Comparison of ENCODE assay signal across 24 mouse cellular contexts in the genomic region with DNA sequence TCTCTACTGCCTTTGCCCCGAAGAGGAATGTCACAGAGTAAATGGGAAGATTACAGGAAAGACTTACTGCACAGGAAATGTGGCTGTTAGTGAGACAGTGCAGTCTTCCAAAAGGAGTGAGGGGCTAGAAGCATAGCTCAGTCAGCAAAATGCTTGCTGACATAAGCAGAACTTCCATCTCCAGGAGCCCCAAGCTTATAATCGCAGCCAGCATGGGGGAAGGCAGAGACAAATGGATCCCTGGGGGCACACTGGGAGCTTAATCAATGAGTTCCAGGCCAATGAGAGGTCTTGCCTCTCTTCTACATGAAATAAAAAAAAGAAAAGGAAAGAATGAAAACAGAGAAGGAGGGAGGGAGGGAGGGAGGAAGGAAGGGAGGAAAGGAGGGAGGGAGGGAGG.
DNase-seq lines count a peak whose midpoint lies in the region; ATAC-seq and TF ChIP-seq lines count a peak whose summit lies in the region.
"Had no signal": no experiment of that assay in that cellular context is flagged by ENCODE, and none has a peak within 500 bp of the region (broad histone marks: within the 10 kb centered on the region; RNA-seq: fewer than 3 reads in every experiment).

No protein-coding gene starts in this region.

- H3K9me3 ChIP-seq in hindbrain, embryonic 12.5 days (replicated peaks), result no peaks in the 10 kb centered on the region
- H3K9me3 ChIP-seq in hindbrain, postnatal 0 days (ENCODE audit: low read length), result no peaks in the 10 kb centered on the region
- no peaks in the 10 kb centered on the region for H3K9me3 ChIP-seq in limb, embryonic 13.5 days
- no peaks in the 10 kb centered on the region for H3K9me3 ChIP-seq in limb, embryonic 10.5 days (replicated peaks)
- H3K9me3 ChIP-seq in embryonic facial prominence, embryonic 14.5 days (ENCODE audit: control insufficient read depth, low read length), result no peaks in the 10 kb centered on the region
- no peaks in the 10 kb centered on the region for H3K9me3 ChIP-seq in forebrain, postnatal 0 days (ENCODE audit: low read length)
- H3K9me3 ChIP-seq: forebrain, embryonic 10.5 days; heart, embryonic 12.5 days; hindbrain, embryonic 15.5 days; intestine, embryonic 15.5 days; limb, embryonic 15.5 days; midbrain, embryonic 15.5 days had no signal

- H3K27ac ChIP-seq in hindbrain, embryonic 12.5 days, result peak overlapping the region; percentile 35; the same call in 1 of the 2 replicates
- no peak overlapping the region for H3K27ac ChIP-seq in hindbrain, postnatal 0 days
- peak overlapping the region; percentile 39; the same call in 1 of the 2 replicates for H3K27ac ChIP-seq in limb, embryonic 13.5 days
- H3K27ac ChIP-seq in limb, embryonic 10.5 days, result no peak overlapping the region
- 0 out of 2 replicates have a peak overlapping the region, but pooled peaks have one; percentile 24 for H3K27ac ChIP-seq in embryonic facial prominence, embryonic 14.5 days (replicated peaks; ENCODE audit: low read depth, low read length)
- no peak overlapping the region for H3K27ac ChIP-seq in forebrain, postnatal 0 days (ENCODE audit: low read depth, low read length)
- H3K27ac ChIP-seq: forebrain, embryonic 10.5 days; hindbrain, embryonic 15.5 days; intestine, embryonic 15.5 days; layer of hippocampus, adult 2 months; limb, embryonic 15.5 days; liver, embryonic 14.5 days; midbrain, embryonic 15.5 days had no signal

- no peak for TF ChIP-seq CTCF in hindbrain, postnatal 0 days (IDR thresholded peaks at IDR 0.05; ENCODE audit: low read depth)
- TF ChIP-seq CTCF in forebrain, postnatal 0 days (IDR thresholded peaks at IDR 0.05; ENCODE audit: low read depth), result no peak

- H3K9ac ChIP-seq in hindbrain, embryonic 12.5 days, result no peak overlapping the region
- no peak overlapping the region for H3K9ac ChIP-seq in hindbrain, postnatal 0 days (replicated peaks; ENCODE audit: low read length)
- H3K9ac ChIP-seq in limb, embryonic 13.5 days, result no peak overlapping the region
- H3K9ac ChIP-seq in embryonic facial prominence, embryonic 14.5 days (ENCODE audit: low read depth, low read length), result no peak overlapping the region
- no peak overlapping the region for H3K9ac ChIP-seq in forebrain, postnatal 0 days
- H3K9ac ChIP-seq: heart, embryonic 12.5 days; hindbrain, embryonic 15.5 days; intestine, embryonic 15.5 days; limb, embryonic 15.5 days; liver, embryonic 14.5 days; lung, embryonic 14.5 days; midbrain, embryonic 15.5 days had no signal

- DNase-seq in hindbrain, postnatal 0 days (ENCODE audit: low spot score), result no peak
- no peak for DNase-seq in limb, embryonic 10.5 days (ENCODE audit: low spot score)
- DNase-seq in embryonic facial prominence, embryonic 14.5 days (ENCODE audit: low spot score), result peak; percentile 54
- DNase-seq in adrenal gland, postnatal 36 days, result no peak
- DNase-seq in forebrain, postnatal 0 days, result no peak
- DNase-seq: adrenal gland, postnatal 25 days; cerebellum, adult 11-12 months; cerebellum, postnatal 10 days; gastrocnemius, postnatal 25 days; heart, adult 18-20 months; heart, postnatal 10 days; kidney, postnatal 10 days; layer of hippocampus, postnatal 36 days; lung, embryonic 14.5 days had no signal

- H3K4me3 ChIP-seq in hindbrain, embryonic 12.5 days, result no peak overlapping the region
- no peak overlapping the region for H3K4me3 ChIP-seq in hindbrain, postnatal 0 days (ENCODE audit: low read length)
- no peak overlapping the region for H3K4me3 ChIP-seq in limb, embryonic 13.5 days
- H3K4me3 ChIP-seq in limb, embryonic 10.5 days, result no peak overlapping the region
- H3K4me3 ChIP-seq in embryonic facial prominence, embryonic 14.5 days (ENCODE audit: low read depth, low read length), result no peak overlapping the region
- H3K4me3 ChIP-seq in forebrain, postnatal 0 days (ENCODE audit: low read depth, low read length), result no peak overlapping the region
- H3K4me3 ChIP-seq: forebrain, embryonic 10.5 days; heart, embryonic 12.5 days; hindbrain, embryonic 15.5 days; intestine, embryonic 15.5 days; layer of hippocampus, adult 2 months; limb, embryonic 15.5 days; midbrain, embryonic 15.5 days had no signal

- no peak for ATAC-seq in hindbrain, embryonic 12.5 days (ENCODE audit: low FRiP score)
- no peak for ATAC-seq in hindbrain, postnatal 0 days
- no peak for ATAC-seq in limb, embryonic 13.5 days (ENCODE audit: low FRiP score, low read depth)
- ATAC-seq in embryonic facial prominence, embryonic 14.5 days (ENCODE audit: low read depth), result no peak
- ATAC-seq in forebrain, postnatal 0 days, result no peak
- ATAC-seq: intestine, embryonic 15.5 days; midbrain, embryonic 15.5 days had no signal

- 32% methylated on average over 2 of the region's 2 CpGs for WGBS in hindbrain, embryonic 12.5 days
- 42% methylated on average over 2 of the region's 2 CpGs for WGBS in hindbrain, postnatal 0 days
- 47% methylated on average over 2 of the region's 2 CpGs for WGBS in limb, embryonic 13.5 days
- WGBS in limb, embryonic 10.5 days, result 68% methylated on average over 2 of the region's 2 CpGs
- WGBS in embryonic facial prominence, embryonic 14.5 days, result 17% methylated on average over 2 of the region's 2 CpGs
- WGBS in forebrain, postnatal 0 days, result 60% methylated on average over 2 of the region's 2 CpGs

- no peaks in the 10 kb centered on the region for H3K36me3 ChIP-seq in hindbrain, embryonic 12.5 days
- no peaks in the 10 kb centered on the region for H3K36me3 ChIP-seq in hindbrain, postnatal 0 days (ENCODE audit: insufficient read depth, low read length)
- H3K36me3 ChIP-seq in limb, embryonic 13.5 days, result no peaks in the 10 kb centered on the region
- no peaks in the 10 kb centered on the region for H3K36me3 ChIP-seq in limb, embryonic 10.5 days
- H3K36me3 ChIP-seq in embryonic facial prominence, embryonic 14.5 days (ENCODE audit: control insufficient read depth, insufficient read depth, low read length), result no peaks in the 10 kb centered on the region
- H3K36me3 ChIP-seq in forebrain, postnatal 0 days (ENCODE audit: insufficient read depth), result no peaks in the 10 kb centered on the region
- H3K36me3 ChIP-seq: forebrain, embryonic 10.5 days; heart, embryonic 12.5 days; hindbrain, embryonic 15.5 days; intestine, embryonic 15.5 days; limb, embryonic 15.5 days; midbrain, embryonic 15.5 days had no signal

- H3K4me2 ChIP-seq in hindbrain, embryonic 12.5 days (replicated peaks), result no peak overlapping the region
- no peak overlapping the region for H3K4me2 ChIP-seq in hindbrain, postnatal 0 days (ENCODE audit: low read depth, low read length)
- H3K4me2 ChIP-seq in limb, embryonic 13.5 days (replicated peaks), result no peak overlapping the region
- no peak overlapping the region for H3K4me2 ChIP-seq in embryonic facial prominence, embryonic 14.5 days (ENCODE audit: low read depth, low read length)
- H3K4me2 ChIP-seq in forebrain, postnatal 0 days (ENCODE audit: low read depth), result no peak overlapping the region
- H3K4me2 ChIP-seq: heart, embryonic 12.5 days; hindbrain, embryonic 15.5 days; intestine, embryonic 15.5 days; limb, embryonic 15.5 days; lung, embryonic 14.5 days; midbrain, embryonic 15.5 days had no signal

- no peaks in the 10 kb centered on the region for H3K27me3 ChIP-seq in hindbrain, embryonic 12.5 days
- no peaks in the 10 kb centered on the region for H3K27me3 ChIP-seq in hindbrain, postnatal 0 days (ENCODE audit: insufficient read depth, low read length)
- H3K27me3 ChIP-seq in limb, embryonic 13.5 days, result no peaks in the 10 kb centered on the region
- H3K27me3 ChIP-seq in limb, embryonic 10.5 days (ENCODE audit: low read depth, poor library complexity, severe bottlenecking), result no peaks in the 10 kb centered on the region
- H3K27me3 ChIP-seq in embryonic facial prominence, embryonic 14.5 days (replicated peaks; ENCODE audit: control insufficient read depth, insufficient read depth, low read length), result no peaks in the 10 kb centered on the region
- no peaks in the 10 kb centered on the region for H3K27me3 ChIP-seq in forebrain, postnatal 0 days (ENCODE audit: insufficient read depth, low read length)
- H3K27me3 ChIP-seq: heart, embryonic 12.5 days; hindbrain, embryonic 15.5 days; intestine, embryonic 15.5 days; limb, embryonic 15.5 days; midbrain, embryonic 15.5 days had no signal

- peaks cover 18% of the 10 kb centered on the region for H3K4me1 ChIP-seq in hindbrain, embryonic 12.5 days
- no peaks in the 10 kb centered on the region for H3K4me1 ChIP-seq in hindbrain, postnatal 0 days (ENCODE audit: insufficient read depth, low read length)
- peaks cover 11% of the 10 kb centered on the region for H3K4me1 ChIP-seq in limb, embryonic 13.5 days
- H3K4me1 ChIP-seq in limb, embryonic 10.5 days, result 0 out of 2 replicates have a peak, but pooled peaks cover 3% of the 10 kb centered on the region
- no peaks in the 10 kb centered on the region for H3K4me1 ChIP-seq in embryonic facial prominence, embryonic 14.5 days (ENCODE audit: control insufficient read depth, insufficient read depth, low read length)
- H3K4me1 ChIP-seq in forebrain, postnatal 0 days (ENCODE audit: insufficient read depth), result no peaks in the 10 kb centered on the region
- H3K4me1 ChIP-seq: hindbrain, embryonic 15.5 days; intestine, embryonic 15.5 days; midbrain, embryonic 15.5 days had no signal

Comparison
In these comparisons a context has a peak if more than half of its experiments do, and no peak if none do; other contexts are left out.
1. H3K27ac ChIP-seq: peak in hindbrain, embryonic 12.5 days (single experiment), limb, embryonic 13.5 days (single experiment) and embryonic facial prominence, embryonic 14.5 days (single experiment); none in hindbrain, postnatal 0 days (single experiment), limb, embryonic 10.5 days (single experiment) and forebrain, postnatal 0 days (single experiment).